Mouse (Mus musculus) lung, postnatal 0 days (tissue): ENCODE data around the gene Snx10.

ENCODE experiments used
- CTCF ChIP-seq: IDR thresholded peaks from 2 replicates; pipeline ENCODE4 v1.5.1; 2016; ENCODE audit warnings: antibody characterized with exemption, mild to moderate bottlenecking
- EP300 ChIP-seq: IDR thresholded peaks from 2 replicates; pipeline ENCODE4 v1.6.1; 2016; ENCODE audit warnings: antibody characterized with exemption, mild to moderate bottlenecking, control low read depth

GRCm38 (mm10) chr6:51612371-51613051 is 88.8 kb downstream of the Snx10 start:
- TF ChIP-seq CTCF (peak; percentile 76), EP300 (no peak)
